In genomic region chr17:24959371-24959770, GRCm38 (mm10) we compare ENCODE assay signal across 8 mouse cellular contexts. TPM values are rescaled to one million over a fixed set of nuclear protein-coding genes. Genes with fewer than 3 reads are reported as not detected.
DNase-seq lines count a peak whose midpoint lies in the region; ATAC-seq and TF ChIP-seq lines count a peak whose summit lies in the region.

No protein-coding gene starts in this region.

- H3K4me2 ChIP-seq in heart, embryonic 12.5 days: peak overlapping the region; percentile 83

- WGBS in heart, embryonic 12.5 days: 61% methylated on average over 8 of the region's 8 CpGs
- 57% methylated on average over 8 of the region's 8 CpGs for WGBS in hindbrain, embryonic 10.5 days
- WGBS in midbrain, embryonic 10.5 days: 60% methylated on average over 8 of the region's 8 CpGs

- H3K9ac ChIP-seq in heart, embryonic 12.5 days: peak overlapping the region; percentile 98

- no peaks in the 10 kb centered on the region for H3K9me3 ChIP-seq in heart, embryonic 12.5 days (replicated peaks)
- no peaks in the 10 kb centered on the region for H3K9me3 ChIP-seq in G1E (replicated peaks)
- H3K9me3 ChIP-seq in hindbrain, embryonic 10.5 days: no peaks in the 10 kb centered on the region
- H3K9me3 ChIP-seq in midbrain, embryonic 10.5 days (replicated peaks): no peaks in the 10 kb centered on the region

- no peak overlapping the region for H3K27ac ChIP-seq in heart, embryonic 12.5 days (ENCODE audit: poor library complexity, severe bottlenecking)
- H3K27ac ChIP-seq in hindbrain, embryonic 10.5 days: peak overlapping the region; percentile 98
- peak overlapping the region; percentile 98 for H3K27ac ChIP-seq in midbrain, embryonic 10.5 days (replicated peaks)

- no peak for TF ChIP-seq CTCF in G1E (IDR thresholded peaks at IDR 0.05; ENCODE audit: low read depth, low read length)

- H3K4me3 ChIP-seq in heart, embryonic 12.5 days: peak overlapping the region; percentile 100
- H3K4me3 ChIP-seq in G1E (ENCODE audit: low read depth, low read length): peak overlapping the region; percentile 95
- peak overlapping the region; percentile 95 for H3K4me3 ChIP-seq in hindbrain, embryonic 10.5 days
- peak overlapping the region; percentile 94 for H3K4me3 ChIP-seq in midbrain, embryonic 10.5 days

- DNase-seq in heart, adult 18-20 months: no peak
- DNase-seq in G1E (ENCODE audit: low spot score): no peak
- DNase-seq in hindbrain, embryonic 10.5 days (ENCODE audit: low spot score): no peak
- DNase-seq in midbrain, embryonic 10.5 days (ENCODE audit: low spot score): no peak
- no peak for DNase-seq in urinary bladder, postnatal 10 days (ENCODE audit: low spot score)
- no peak for DNase-seq in left cerebral cortex, adult 8-10 months (ENCODE audit: low spot score in 2 of 2)

- ATAC-seq in heart, embryonic 12.5 days (ENCODE audit: insufficient number of reproducible peaks, low FRiP score): no peak
- ATAC-seq in G1E (ENCODE audit: extremely low read depth, insufficient number of reproducible peaks, low FRiP score, poor library complexity, severe bottlenecking): no peak
- no peak for ATAC-seq in granulocyte monocyte progenitor cell, adult 5-6 weeks (replicated peaks; ENCODE audit: poor library complexity, severe bottlenecking)

- H3K36me3 ChIP-seq in heart, embryonic 12.5 days: peaks cover 50% of the 10 kb centered on the region
- peaks cover 69% of the 10 kb centered on the region for H3K36me3 ChIP-seq in G1E (replicated peaks)
- peaks cover 77% of the 10 kb centered on the region for H3K36me3 ChIP-seq in hindbrain, embryonic 10.5 days
- peaks cover 64% of the 10 kb centered on the region for H3K36me3 ChIP-seq in midbrain, embryonic 10.5 days

- H3K27me3 ChIP-seq in heart, embryonic 12.5 days (replicated peaks): no peaks in the 10 kb centered on the region
- H3K27me3 ChIP-seq in G1E (ENCODE audit: insufficient read depth, low read length): no peaks in the 10 kb centered on the region
- no peaks in the 10 kb centered on the region for H3K27me3 ChIP-seq in hindbrain, embryonic 10.5 days (ENCODE audit: insufficient read depth, poor library complexity, severe bottlenecking)
- H3K27me3 ChIP-seq in midbrain, embryonic 10.5 days (ENCODE audit: low read depth, poor library complexity, severe bottlenecking): no peaks in the 10 kb centered on the region

- peaks cover 12% of the 10 kb centered on the region for H3K4me1 ChIP-seq in heart, embryonic 12.5 days (replicated peaks)
- H3K4me1 ChIP-seq in G1E (ENCODE audit: insufficient read depth, low read depth, low read length): peaks cover 24% of the 10 kb centered on the region
- H3K4me1 ChIP-seq in hindbrain, embryonic 10.5 days (replicated peaks): peaks cover 26% of the 10 kb centered on the region
- peaks cover 23% of the 10 kb centered on the region for H3K4me1 ChIP-seq in midbrain, embryonic 10.5 days

RNA-seq across cellular contexts. Expression of gene Jpt2, which starts 1.1 kb away (rescaled TPM):
- polyA plus RNA-seq in heart, embryonic 12.5 days (2016; fragmentation: Nextera tagmentation; extraction: Ambion mirVana): 140 and 144 TPM in 2 replicates
- 10 to 100 TPM in 1 of 2 experiments, 1 to 10 TPM in 1; 8.9 to 11.2 TPM for total RNA-seq in heart, adult 18-20 months (2021)
- total RNA-seq in G1E (2014; fragmentation: Nextera tagmentation): 79.9 and 83.5 TPM in 2 replicates
- 71.2 and 72.3 TPM in 2 replicates for total RNA-seq in G1E (2017)
- 25.9 and 28.8 TPM in 2 replicates for polyA plus RNA-seq in G1E (2012)
- polyA plus RNA-seq in hindbrain, embryonic 10.5 days (2016; fragmentation: Nextera tagmentation; extraction: Ambion mirVana): 358 and 426 TPM in 2 replicates
- 442 and 466 TPM in 2 replicates for polyA plus RNA-seq in midbrain, embryonic 10.5 days (2016; fragmentation: Nextera tagmentation; extraction: Ambion mirVana)
- 1 to 10 TPM; 5.4 to 7.7 (median 7.0) TPM for total RNA-seq in left cerebral cortex, adult 8-10 months (2022)
- total RNA-seq in granulocyte monocyte progenitor cell, adult 5-6 weeks (2014; fragmentation: Nextera tagmentation): 109 and 130 TPM in 2 replicates
- total RNA-seq in granulocyte monocyte progenitor cell, adult 5-6 weeks (2017): 104 and 114 TPM in 2 replicates

RNA-seq across cellular contexts. Expression of gene Mapk8ip3, which starts 22.6 kb away (rescaled TPM):
- polyA plus RNA-seq in heart, embryonic 12.5 days (2016; fragmentation: Nextera tagmentation; extraction: Ambion mirVana): 38.4 and 41.3 TPM in 2 replicates
- total RNA-seq in heart, adult 18-20 months (2021): 10 to 100 TPM; 55.9 to 64.8 TPM
- total RNA-seq in G1E (2014; fragmentation: Nextera tagmentation) (61.3 and 122 TPM in 2 replicates), G1E (2017) (35.4 and 39.7 TPM in 2 replicates)
- 24.7 and 32.4 TPM in 2 replicates for polyA plus RNA-seq in G1E (2012)
- 51.4 and 61.7 TPM in 2 replicates for polyA plus RNA-seq in hindbrain, embryonic 10.5 days (2016; fragmentation: Nextera tagmentation; extraction: Ambion mirVana)
- 40.1 and 53.9 TPM in 2 replicates for polyA plus RNA-seq in midbrain, embryonic 10.5 days (2016; fragmentation: Nextera tagmentation; extraction: Ambion mirVana)
- total RNA-seq in left cerebral cortex, adult 8-10 months (2022): 100 to 1,000 TPM; 348 to 379 (median 363) TPM
- total RNA-seq in granulocyte monocyte progenitor cell, adult 5-6 weeks (2014; fragmentation: Nextera tagmentation): 49.0 and 84.5 TPM in 2 replicates
- total RNA-seq in granulocyte monocyte progenitor cell, adult 5-6 weeks (2017): 18.2 and 21.0 TPM in 2 replicates

RNA-seq across cellular contexts. Expression of gene Cramp1l, which starts 56.2 kb away (rescaled TPM):
- polyA plus RNA-seq in heart, embryonic 12.5 days (2016; fragmentation: Nextera tagmentation; extraction: Ambion mirVana): 8.5 and 10.1 TPM in 2 replicates
- total RNA-seq in heart, adult 18-20 months (2021): 10 to 100 TPM in 1 of 2 experiments, 1 to 10 TPM in 1; 9.5 to 10.7 TPM
- 37.7 and 39.5 TPM in 2 replicates for total RNA-seq in G1E (2014; fragmentation: Nextera tagmentation)
- 8.6 and 8.9 TPM in 2 replicates for total RNA-seq in G1E (2017)
- 14.0 and 14.9 TPM in 2 replicates for polyA plus RNA-seq in G1E (2012)
- 7.9 and 9.1 TPM in 2 replicates for polyA plus RNA-seq in hindbrain, embryonic 10.5 days (2016; fragmentation: Nextera tagmentation; extraction: Ambion mirVana)
- 6.8 and 8.5 TPM in 2 replicates for polyA plus RNA-seq in midbrain, embryonic 10.5 days (2016; fragmentation: Nextera tagmentation; extraction: Ambion mirVana)
- total RNA-seq in left cerebral cortex, adult 8-10 months (2022): 10 to 100 TPM; 25.7 to 28.9 (median 26.7) TPM
- total RNA-seq in granulocyte monocyte progenitor cell, adult 5-6 weeks (2014; fragmentation: Nextera tagmentation): 27.3 and 27.6 TPM in 2 replicates
- total RNA-seq in granulocyte monocyte progenitor cell, adult 5-6 weeks (2017): 7.8 and 8.2 TPM in 2 replicates

RNA-seq across cellular contexts. Expression of gene Ift140, which starts 56.5 kb away (rescaled TPM):
- polyA plus RNA-seq in heart, embryonic 12.5 days (2016; fragmentation: Nextera tagmentation; extraction: Ambion mirVana): 14.4 and 14.8 TPM in 2 replicates
- 1 to 10 TPM; 3.5 to 5.5 TPM for total RNA-seq in heart, adult 18-20 months (2021)
- total RNA-seq in G1E (2014; fragmentation: Nextera tagmentation) (17.7 and 37.9 TPM in 2 replicates), G1E (2017) (13.5 and 17.9 TPM in 2 replicates)
- 9.6 and 9.9 TPM in 2 replicates for polyA plus RNA-seq in G1E (2012)
- polyA plus RNA-seq in hindbrain, embryonic 10.5 days (2016; fragmentation: Nextera tagmentation; extraction: Ambion mirVana): 25.1 and 31.7 TPM in 2 replicates
- 27.0 and 34.9 TPM in 2 replicates for polyA plus RNA-seq in midbrain, embryonic 10.5 days (2016; fragmentation: Nextera tagmentation; extraction: Ambion mirVana)
- total RNA-seq in left cerebral cortex, adult 8-10 months (2022): 10 to 100 TPM; 17.4 to 21.5 (median 20.3) TPM
- 12.3 and 22.1 TPM in 2 replicates for total RNA-seq in granulocyte monocyte progenitor cell, adult 5-6 weeks (2014; fragmentation: Nextera tagmentation)
- 15.6 and 28.8 TPM in 2 replicates for total RNA-seq in granulocyte monocyte progenitor cell, adult 5-6 weeks (2017)

Comparison
In these comparisons a context has a peak if more than half of its experiments do, and no peak if none do; other contexts are left out.
1. RNA of gene Jpt2, which starts 1.1 kb away (total RNA-seq): 104 to 130 TPM in granulocyte monocyte progenitor cell, adult 5-6 weeks and 71.2 to 83.5 TPM in G1E; 8.9 to 11.2 TPM in heart, adult 18-20 months and 5.4 to 7.7 TPM in left cerebral cortex, adult 8-10 months; every median in the first group is over 4 times any median in the second.
2. Peak in every context shown above with its lines, with median percentiles within 50 percentile points of each other: H3K4me3 ChIP-seq.